Mouse (Mus musculus): Measurements from ENCODE around the gene Cfdp1. TPM values are rescaled to one million over a fixed set of nuclear protein-coding genes. Genes with fewer than 3 reads are reported as not detected.

Cfdp1 gene
- polyA plus RNA-seq, 1 experiment from 2014 or later: 203 TPM

DNA sequence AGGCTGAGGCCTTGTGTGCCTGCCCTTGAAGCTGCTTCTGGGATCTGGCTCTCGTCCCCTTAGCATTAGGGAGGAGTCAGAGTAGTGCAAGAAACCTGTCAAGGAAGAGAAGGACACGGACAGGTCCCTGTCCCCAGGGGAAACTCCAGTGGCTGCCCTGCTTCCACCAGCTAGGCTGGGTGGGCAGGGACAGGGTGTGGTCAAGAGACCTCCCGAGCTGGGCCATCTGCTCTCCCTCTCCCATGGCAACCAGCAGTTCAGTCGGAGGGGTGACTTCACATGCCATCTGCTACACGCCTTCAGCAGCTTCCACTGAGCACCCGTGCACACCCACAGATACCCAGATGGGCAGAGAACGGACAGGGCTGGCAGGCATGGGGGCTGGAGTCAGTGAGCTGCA lies 117.8 kb downstream of the Cfdp1 start:
- Histone ChIP-seq H3K9me3 (ENCODE audit: control insufficient read depth, low read length) (no peaks in the 10 kb centered on the region), H3K4me3 (ENCODE audit: low read length) (no peak overlapping the region), H3K27me3 (ENCODE audit: control insufficient read depth, insufficient read depth, low read depth, low read length) (no peaks in the 10 kb centered on the region), H3K4me2 (ENCODE audit: low read depth, low read length) (no peak overlapping the region), H3K9ac (ENCODE audit: low read length) (peak overlapping the region; percentile 38; the same call in 1 of the 2 replicates), H3K4me1 (replicated peaks; ENCODE audit: control insufficient read depth, insufficient read depth, low read length) (peaks cover 80% of the 10 kb centered on the region), H3K27ac (ENCODE audit: low read length) (peak overlapping the region; percentile 95), H3K36me3 (ENCODE audit: control insufficient read depth, insufficient read depth, low read length) (no peaks in the 10 kb centered on the region)
- 41% methylated on average over 7 of the region's 7 CpGs for WGBS
- ATAC-seq (ENCODE audit: low read depth): no peak

DNA sequence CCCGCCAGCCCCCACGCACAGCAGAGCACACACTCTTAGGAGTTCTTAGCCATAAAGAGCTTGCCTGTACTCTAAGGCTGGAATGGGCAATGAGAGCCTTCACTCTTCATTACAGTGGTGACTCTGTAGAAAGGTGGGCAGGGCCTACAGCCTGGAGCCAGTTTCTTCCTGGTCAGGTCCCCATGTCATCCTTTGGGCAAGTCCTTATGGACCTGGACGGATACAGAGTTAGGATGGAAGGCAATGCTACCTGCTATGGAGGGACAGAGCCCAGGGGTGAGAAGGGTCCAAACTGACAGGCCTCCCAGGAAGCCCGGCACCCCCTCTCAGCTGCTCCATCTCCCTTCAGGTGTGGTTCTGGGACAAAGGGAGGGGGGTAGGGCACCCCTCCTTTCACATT lies 118.3 kb downstream of the Cfdp1 start:
- H3K9me3 ChIP-seq (ENCODE audit: control insufficient read depth, low read length): no peaks in the 10 kb centered on the region
- H3K4me1 ChIP-seq (replicated peaks; ENCODE audit: control insufficient read depth, insufficient read depth, low read length): peaks cover 79% of the 10 kb centered on the region
- H3K27me3 ChIP-seq (ENCODE audit: control insufficient read depth, insufficient read depth, low read depth, low read length): no peaks in the 10 kb centered on the region
- H3K4me2 ChIP-seq (ENCODE audit: low read depth, low read length): peak overlapping the region; percentile 4; the same call in 1 of the 2 replicates
- H3K4me3 ChIP-seq (ENCODE audit: low read length): no peak overlapping the region
- 59% methylated on average over 4 of the region's 4 CpGs for WGBS
- H3K9ac ChIP-seq (ENCODE audit: low read length): peak overlapping the region; percentile 38
- no peaks in the 10 kb centered on the region for H3K36me3 ChIP-seq (ENCODE audit: control insufficient read depth, insufficient read depth, low read length)
- peak overlapping the region; percentile 95 for H3K27ac ChIP-seq (ENCODE audit: low read length)
- no peak for ATAC-seq (ENCODE audit: low read depth)

DNA sequence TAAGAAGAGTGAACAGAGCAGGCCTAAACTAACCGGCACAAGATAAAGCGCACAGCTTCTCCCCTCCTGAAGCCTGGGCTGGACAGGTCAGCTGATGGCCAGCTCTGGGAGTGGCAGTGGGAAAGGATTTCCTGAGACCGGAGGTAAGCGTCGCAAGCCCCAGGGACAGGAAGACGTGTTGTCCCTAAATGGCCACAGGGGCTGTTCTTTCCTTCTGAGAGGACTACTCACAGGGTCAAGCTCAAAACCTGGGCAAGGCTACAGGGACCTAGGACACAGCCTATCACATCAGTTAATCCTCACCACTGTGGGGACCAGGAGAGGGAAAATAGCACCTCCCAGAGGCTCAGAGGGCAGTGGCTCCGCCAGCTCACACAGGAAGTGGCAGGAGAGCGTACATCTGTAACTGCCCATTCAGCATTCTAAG lies 118.7 kb downstream of the Cfdp1 start:
- H3K9me3 ChIP-seq (ENCODE audit: control insufficient read depth, low read length): no peaks in the 10 kb centered on the region
- WGBS: 52% methylated on average over 8 of the region's 8 CpGs
- peak overlapping the region; percentile 95 for H3K27ac ChIP-seq (ENCODE audit: low read length)
- no peak overlapping the region for H3K4me3 ChIP-seq (ENCODE audit: low read length)
- H3K27me3 ChIP-seq (ENCODE audit: control insufficient read depth, insufficient read depth, low read depth, low read length): no peaks in the 10 kb centered on the region
- H3K36me3 ChIP-seq (ENCODE audit: control insufficient read depth, insufficient read depth, low read length): no peaks in the 10 kb centered on the region
- ATAC-seq (ENCODE audit: low read depth): no peak
- peaks cover 79% of the 10 kb centered on the region for H3K4me1 ChIP-seq (replicated peaks; ENCODE audit: control insufficient read depth, insufficient read depth, low read length)
- H3K9ac ChIP-seq (ENCODE audit: low read length): peak overlapping the region; percentile 38
- H3K4me2 ChIP-seq (ENCODE audit: low read depth, low read length): peak overlapping the region; percentile 38

DNA sequence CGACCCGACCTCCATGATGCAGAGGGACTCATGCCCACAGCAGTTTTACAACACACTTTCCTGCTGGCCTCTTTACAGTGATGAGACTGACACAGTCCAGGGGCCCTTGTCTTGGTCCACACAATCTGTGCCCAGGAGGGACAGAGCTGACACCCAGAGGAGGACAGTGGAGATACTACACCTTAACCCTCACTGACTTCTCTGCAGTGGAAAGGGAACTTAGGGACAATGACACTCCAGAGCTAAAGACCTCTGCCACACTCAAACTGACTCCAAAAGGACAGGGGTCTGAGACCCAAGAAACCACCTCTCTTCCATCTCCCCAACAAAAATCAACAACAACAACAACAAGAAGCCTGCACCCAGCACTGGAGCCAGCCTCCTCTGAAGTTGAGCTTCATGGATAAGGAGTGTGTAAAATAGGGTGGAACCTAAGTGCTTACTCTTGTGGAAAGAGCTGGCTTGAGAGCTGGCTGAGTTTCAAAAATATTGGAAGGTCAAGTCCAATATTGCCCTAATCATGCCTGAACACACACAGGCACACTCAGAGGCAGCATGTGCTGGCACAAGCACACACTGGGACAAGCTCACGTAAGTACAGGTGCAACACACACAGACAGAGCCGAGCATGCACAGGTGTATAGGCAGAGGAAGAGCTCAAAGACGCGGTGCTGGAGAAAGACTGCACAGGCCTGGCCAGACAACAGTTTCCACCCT lies 119.7 kb downstream of the Cfdp1 start:
- Histone ChIP-seq H3K4me3 (ENCODE audit: low read length) (no peak overlapping the region), H3K27ac (ENCODE audit: low read length) (peak overlapping the region; percentile 95), H3K27me3 (ENCODE audit: control insufficient read depth, insufficient read depth, low read depth, low read length) (no peaks in the 10 kb centered on the region), H3K4me1 (replicated peaks; ENCODE audit: control insufficient read depth, insufficient read depth, low read length) (peaks cover 79% of the 10 kb centered on the region), H3K36me3 (ENCODE audit: control insufficient read depth, insufficient read depth, low read length) (no peaks in the 10 kb centered on the region), H3K4me2 (ENCODE audit: low read depth, low read length) (peak overlapping the region; percentile 38), H3K9ac (ENCODE audit: low read length) (peak overlapping the region; percentile 38), H3K9me3 (ENCODE audit: control insufficient read depth, low read length) (no peaks in the 10 kb centered on the region)
- 25% methylated on average over 6 of the region's 6 CpGs for WGBS
- ATAC-seq (ENCODE audit: low read depth): no peak

DNA sequence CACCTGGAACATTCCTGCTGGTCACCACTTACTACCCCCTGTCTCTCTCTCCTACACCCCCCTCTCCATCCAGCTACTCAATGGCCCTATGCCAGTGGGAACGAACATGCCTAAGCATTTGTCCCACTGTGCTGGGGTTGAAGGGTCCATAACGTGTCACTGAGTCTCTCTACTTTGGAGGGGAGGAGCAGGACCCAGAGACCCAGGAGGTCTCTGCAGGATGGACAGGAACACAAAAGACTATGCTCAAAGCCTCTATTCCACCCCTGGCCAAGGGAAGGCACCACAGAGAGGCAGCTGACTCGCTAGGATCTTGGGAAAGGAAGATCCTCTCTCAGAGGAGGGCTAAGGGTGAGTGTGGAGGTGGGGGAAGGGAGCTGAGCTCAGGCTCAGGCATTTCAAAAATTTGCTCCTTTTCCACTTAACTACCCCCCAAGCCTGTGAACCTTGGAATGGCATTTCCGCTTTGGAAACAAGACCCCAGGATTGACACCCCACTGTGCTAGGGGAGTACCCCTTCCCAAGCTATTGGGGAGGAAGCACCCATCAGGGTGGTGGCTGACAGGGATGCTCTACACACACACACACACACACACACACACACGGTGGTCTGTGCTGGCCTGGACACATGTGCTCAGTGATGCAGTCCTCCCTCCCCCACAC lies 120.4 kb downstream of the Cfdp1 start:
- Histone ChIP-seq H3K9ac (ENCODE audit: low read length) (peak overlapping the region; percentile 91), H3K4me2 (ENCODE audit: low read depth, low read length) (peak overlapping the region; percentile 27), H3K27ac (ENCODE audit: low read length) (peak overlapping the region; percentile 95), H3K4me3 (ENCODE audit: low read length) (no peak overlapping the region), H3K4me1 (replicated peaks; ENCODE audit: control insufficient read depth, insufficient read depth, low read length) (peaks cover 79% of the 10 kb centered on the region), H3K27me3 (ENCODE audit: control insufficient read depth, insufficient read depth, low read depth, low read length) (no peaks in the 10 kb centered on the region), H3K9me3 (ENCODE audit: control insufficient read depth, low read length) (no peaks in the 10 kb centered on the region), H3K36me3 (ENCODE audit: control insufficient read depth, insufficient read depth, low read length) (no peaks in the 10 kb centered on the region)
- 5% methylated on average over 5 of the region's 5 CpGs for WGBS
- peak; percentile 1; the same call in 1 of the 2 replicates for ATAC-seq (ENCODE audit: low read depth)

DNA sequence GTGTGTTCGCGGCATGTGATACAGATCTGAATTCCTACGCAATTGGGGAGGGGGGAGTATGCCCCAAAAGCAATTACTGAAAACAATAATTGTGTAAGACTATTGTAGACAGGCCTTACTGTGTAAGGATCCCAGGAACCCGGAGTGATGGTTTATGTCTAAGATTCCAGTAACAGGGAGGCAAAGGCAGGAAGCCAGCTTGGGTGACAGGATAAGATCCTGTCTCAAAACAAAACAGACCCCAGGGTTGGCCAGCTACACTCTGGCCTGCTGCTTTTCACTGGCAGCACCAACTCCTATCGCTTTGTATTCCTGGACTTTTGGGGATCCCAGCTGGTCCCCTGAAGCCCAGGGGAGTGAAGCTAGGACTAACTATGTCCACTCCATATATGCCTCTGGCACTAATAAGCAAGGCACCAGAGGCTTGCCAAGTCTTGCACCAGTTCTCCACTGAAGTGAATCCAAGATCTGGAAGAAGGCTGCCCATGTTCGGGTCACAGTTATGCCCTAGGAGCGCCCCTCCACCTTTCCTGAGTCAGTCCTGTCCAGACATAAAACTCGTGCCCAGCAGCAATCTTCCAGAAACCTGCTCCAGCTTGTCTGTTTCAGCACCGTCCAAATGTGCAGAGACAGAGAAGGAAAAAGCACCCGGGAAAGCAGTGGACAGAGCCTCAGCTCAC lies 121.5 kb downstream of the Cfdp1 start:
- no peaks in the 10 kb centered on the region for H3K36me3 ChIP-seq (ENCODE audit: control insufficient read depth, insufficient read depth, low read length)
- peak overlapping the region; percentile 91 for H3K9ac ChIP-seq (ENCODE audit: low read length)
- peak overlapping the region; percentile 95 for H3K27ac ChIP-seq (ENCODE audit: low read length)
- no peaks in the 10 kb centered on the region for H3K27me3 ChIP-seq (ENCODE audit: control insufficient read depth, insufficient read depth, low read depth, low read length)
- H3K4me2 ChIP-seq (ENCODE audit: low read depth, low read length): peak overlapping the region; percentile 88
- peak overlapping the region; percentile 79 for H3K4me3 ChIP-seq (ENCODE audit: low read length)
- ATAC-seq (ENCODE audit: low read depth): peak; percentile 18
- no peaks in the 10 kb centered on the region for H3K9me3 ChIP-seq (ENCODE audit: control insufficient read depth, low read length)
- H3K4me1 ChIP-seq (replicated peaks; ENCODE audit: control insufficient read depth, insufficient read depth, low read length): peaks cover 83% of the 10 kb centered on the region
- WGBS: 18% methylated on average over 10 of the region's 10 CpGs

DNA sequence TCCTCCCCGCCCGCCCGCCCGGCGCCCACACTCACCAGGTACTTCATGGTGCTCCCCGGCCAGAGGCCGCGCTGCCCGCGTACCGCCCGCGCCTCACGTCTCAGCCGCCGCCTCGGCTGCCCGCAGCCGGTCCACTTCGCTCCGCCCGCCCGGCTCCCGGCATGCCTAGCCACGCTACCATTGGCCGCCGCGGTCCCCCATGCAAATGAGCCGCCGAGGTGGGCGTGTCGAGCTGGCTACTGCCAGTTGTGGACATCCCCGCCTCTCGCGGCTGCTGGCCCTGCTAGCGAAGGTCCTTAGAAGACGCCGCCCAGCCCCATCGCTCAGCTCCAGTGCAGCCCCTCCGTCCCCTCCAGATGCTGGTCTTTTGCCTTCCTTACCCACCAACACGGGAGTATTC lies 122.1 kb downstream of the Cfdp1 start:
- 0% methylated on average over 20 of the region's 41 CpGs for WGBS
- Histone ChIP-seq H3K4me3 (ENCODE audit: low read length) (peak overlapping the region; percentile 79), H3K27ac (ENCODE audit: low read length) (peak overlapping the region; percentile 95), H3K4me1 (replicated peaks; ENCODE audit: control insufficient read depth, insufficient read depth, low read length) (peaks cover 86% of the 10 kb centered on the region), H3K27me3 (ENCODE audit: control insufficient read depth, insufficient read depth, low read depth, low read length) (no peaks in the 10 kb centered on the region), H3K9ac (ENCODE audit: low read length) (peak overlapping the region; percentile 91), H3K4me2 (ENCODE audit: low read depth, low read length) (peak overlapping the region; percentile 88), H3K36me3 (ENCODE audit: control insufficient read depth, insufficient read depth, low read length) (no peaks in the 10 kb centered on the region), H3K9me3 (ENCODE audit: control insufficient read depth, low read length) (no peaks in the 10 kb centered on the region)
- ATAC-seq (ENCODE audit: low read depth): peak; percentile 93

DNA sequence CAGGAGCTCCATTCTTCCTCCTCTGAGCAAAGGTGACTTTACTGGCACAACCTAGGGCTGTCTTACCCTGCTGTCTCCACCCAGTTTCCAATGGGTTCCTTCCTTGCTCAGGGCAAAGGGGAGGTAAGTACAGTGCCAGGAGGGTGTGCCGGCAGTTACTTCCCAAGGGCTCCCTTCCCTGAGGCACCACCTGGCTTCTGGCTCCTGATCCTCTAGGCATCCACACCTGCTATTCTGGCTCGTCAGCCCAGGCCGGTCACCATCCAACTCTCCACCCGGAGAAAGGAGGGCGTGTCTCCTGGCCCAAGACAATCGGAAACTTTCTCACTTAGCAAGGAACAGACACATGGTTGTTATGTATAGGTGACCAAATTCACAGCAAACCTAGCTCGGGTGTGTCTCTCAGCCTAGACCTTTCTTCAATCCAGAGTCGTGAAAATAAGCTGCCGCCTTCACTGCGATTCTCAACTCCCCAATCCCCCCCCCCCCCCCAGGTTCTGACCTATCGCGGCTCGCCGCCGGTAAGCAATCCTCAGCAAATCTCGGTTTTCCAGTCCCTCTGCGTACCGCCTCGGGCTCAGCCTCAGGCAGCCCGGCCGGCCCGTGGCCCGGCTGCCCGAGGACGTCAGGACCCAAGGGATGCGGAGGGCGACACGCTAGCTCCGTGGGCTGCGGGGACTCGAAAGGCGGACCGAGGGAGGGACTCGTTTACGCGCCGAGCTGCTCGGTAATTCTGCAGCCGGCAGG lies 122.7 kb downstream of the Cfdp1 start:
- Histone ChIP-seq H3K27ac (ENCODE audit: low read length) (peak overlapping the region; percentile 93), H3K4me3 (ENCODE audit: low read length) (peak overlapping the region; percentile 79), H3K9ac (ENCODE audit: low read length) (peak overlapping the region; percentile 91), H3K36me3 (ENCODE audit: control insufficient read depth, insufficient read depth, low read length) (no peaks in the 10 kb centered on the region), H3K9me3 (ENCODE audit: control insufficient read depth, low read length) (no peaks in the 10 kb centered on the region), H3K4me1 (replicated peaks; ENCODE audit: control insufficient read depth, insufficient read depth, low read length) (peaks cover 86% of the 10 kb centered on the region), H3K27me3 (ENCODE audit: control insufficient read depth, insufficient read depth, low read depth, low read length) (no peaks in the 10 kb centered on the region), H3K4me2 (ENCODE audit: low read depth, low read length) (peak overlapping the region; percentile 88)
- WGBS: under 1% methylated on average over 37 of the region's 39 CpGs
- peak; percentile 13 for ATAC-seq (ENCODE audit: low read depth)

Measured in lung, embryonic 16.5 days (tissue).